Mouse (Mus musculus) embryonic facial prominence, embryonic 15.5 days (tissue): ENCODE results near the gene Smim11. TPM values are rescaled to one million over a fixed set of nuclear protein-coding genes. Genes with fewer than 3 reads are reported as not detected.

Source experiments
- ATAC-seq: fragments of 200-750 bp; cut with Nextera tagmentation; 2 replicates; pipeline ENCODE4 v1.8.0; 2017; ENCODE audit warnings: low read depth, moderate TSS enrichment; ENCODE audit not compliant: insufficient number of reproducible peaks, low FRiP score, low TSS enrichment
- H3K27ac ChIP-seq: fragments of 300-500 bp; sonication (generic); replicated peaks from 2 replicates; pipeline ENCODE4 v1.5.1; 2015; ENCODE audit warnings: mild to moderate bottlenecking, inconsistent platforms
- H3K27me3 ChIP-seq: fragments of 300-500 bp; sonication (generic); 2 replicates; pipeline ENCODE4 v1.6.1; 2015; ENCODE audit warnings: inconsistent platforms
- H3K36me3 ChIP-seq: fragments of 300-500 bp; sonication (generic); 2 replicates; pipeline ENCODE4 v1.6.1; 2015; ENCODE audit warnings: mild to moderate bottlenecking, inconsistent platforms
- H3K4me1 ChIP-seq: fragments of 300-500 bp; sonication (generic); 2 replicates; pipeline ENCODE4 v1.6.1; 2015; ENCODE audit warnings: inconsistent platforms
- H3K4me2 ChIP-seq: fragments of 300-500 bp; sonication (generic); replicated peaks from 2 replicates; pipeline ENCODE4 v1.6.1; 2015; ENCODE audit warnings: mild to moderate bottlenecking, inconsistent platforms
- H3K4me3 ChIP-seq: fragments of 300-500 bp; sonication (generic); replicated peaks from 2 replicates; pipeline ENCODE4 v1.5.1; 2015; ENCODE audit warnings: mild to moderate bottlenecking, inconsistent platforms
- H3K9ac ChIP-seq: fragments of 300-500 bp; sonication (generic); 2 replicates; pipeline ENCODE4 v1.6.1; 2015; ENCODE audit warnings: inconsistent platforms
- H3K9me3 ChIP-seq: fragments of 300-500 bp; sonication (generic); replicated peaks from 2 replicates; pipeline ENCODE4 v1.6.1; 2016; ENCODE audit warnings: inconsistent platforms
- WGBS: fragments of 180-500 bp; shearing (Covaris S2); methylation state at CpG from one replicate; pipeline ENCODE4 v1.1.7; 2015; 5-methylcytosine and 5-hydroxymethylcytosine counted together
- polyA plus RNA-seq: library from polyadenylated mRNA; unstranded; fragments of >200 nt; fragmentation: Nextera tagmentation; extraction: Ambion mirVana; gene quantifications from 2 replicates; pipeline ENCODE4 v1.2.1, GENCODE M21; 2015

The Smim11 gene
- polyA plus RNA-seq, 1 experiment from 2014 or later = 131 TPM

GRCm38 (mm10) chr16:92294267-92294970 is 6.7 kb upstream of the Smim11 start:
- no peaks in the 10 kb centered on the region for H3K36me3 ChIP-seq
- ATAC-seq = no peak
- WGBS = 56% methylated on average over 12 of the region's 12 CpGs
- H3K9ac ChIP-seq = no peak overlapping the region
- no peak overlapping the region for H3K4me3 ChIP-seq
- no peak overlapping the region for H3K4me2 ChIP-seq
- H3K9me3 ChIP-seq = no peaks in the 10 kb centered on the region
- no peaks in the 10 kb centered on the region; the same call in 1 of the 2 replicates for H3K27me3 ChIP-seq
- H3K4me1 ChIP-seq = no peaks in the 10 kb centered on the region
- no peak overlapping the region for H3K27ac ChIP-seq

GRCm38 (mm10) chr16:92295328-92295727 is 5.8 kb upstream of the Smim11 start:
- no peak overlapping the region for H3K4me3 ChIP-seq
- no peaks in the 10 kb centered on the region for H3K36me3 ChIP-seq
- no peaks in the 10 kb centered on the region for H3K9me3 ChIP-seq
- 79% methylated on average over 2 of the region's 2 CpGs for whole genome bisulfite sequencing
- ATAC-seq = no peak
- no peaks in the 10 kb centered on the region for H3K4me1 ChIP-seq
- no peak overlapping the region for H3K27ac ChIP-seq
- H3K27me3 ChIP-seq = no peaks in the 10 kb centered on the region; the same call in 1 of the 2 replicates
- no peak overlapping the region for H3K9ac ChIP-seq
- no peak overlapping the region for H3K4me2 ChIP-seq

- ATAC-seq = peak; percentile 44
- Histone ChIP-seq H3K27ac (peak overlapping the region; percentile 69), H3K27me3 (no peaks in the 10 kb centered on the region), H3K9me3 (no peaks in the 10 kb centered on the region), H3K4me1 (peaks cover 20% of the 10 kb centered on the region), H3K9ac (peak overlapping the region; percentile 60), H3K4me2 (peak overlapping the region; percentile 74), H3K4me3 (peak overlapping the region; percentile 73), H3K36me3 (peaks cover 13% of the 10 kb centered on the region)
- WGBS = under 1% methylated on average over 12 of the region's 12 CpGs
These were observed 323 bp downstream of the Smim11 start for GRCm38 (mm10) chr16:92301412-92301806.

- Histone ChIP-seq H3K9ac (peak overlapping the region; percentile 60), H3K9me3 (no peaks in the 10 kb centered on the region), H3K4me2 (peak overlapping the region; percentile 74), H3K27me3 (no peaks in the 10 kb centered on the region), H3K4me3 (peak overlapping the region; percentile 73), H3K36me3 (peaks cover 18% of the 10 kb centered on the region), H3K4me1 (peaks cover 20% of the 10 kb centered on the region), H3K27ac (peak overlapping the region; percentile 69)
- ATAC-seq = no peak
- WGBS = 20% methylated on average over 5 of the region's 5 CpGs
These were observed 903 bp downstream of the Smim11 start for GRCm38 (mm10) chr16:92301989-92302388.

- H3K4me1 ChIP-seq = peaks cover 20% of the 10 kb centered on the region
- WGBS = 55% methylated on average over 5 of the region's 5 CpGs
- H3K27me3 ChIP-seq = no peaks in the 10 kb centered on the region
- H3K4me3 ChIP-seq = peak overlapping the region; percentile 73
- peaks cover 22% of the 10 kb centered on the region for H3K36me3 ChIP-seq
- H3K4me2 ChIP-seq = peak overlapping the region; percentile 74
- H3K9me3 ChIP-seq = no peaks in the 10 kb centered on the region
- peak overlapping the region; percentile 69; the same call in 1 of the 2 replicates for H3K27ac ChIP-seq
- ATAC-seq = no peak
- H3K9ac ChIP-seq = no peak overlapping the region
These were observed 1.4 kb downstream of the Smim11 start for GRCm38 (mm10) chr16:92302506-92302905.

- Histone ChIP-seq H3K27me3 (no peaks in the 10 kb centered on the region), H3K36me3 (peaks cover 32% of the 10 kb centered on the region), H3K4me1 (peaks cover 19% of the 10 kb centered on the region), H3K4me2 (no peak overlapping the region), H3K9ac (no peak overlapping the region), H3K27ac (no peak overlapping the region), H3K9me3 (no peaks in the 10 kb centered on the region), H3K4me3 (no peak overlapping the region)
- WGBS = 91% methylated on average over 2 of the region's 2 CpGs
- no peak for ATAC-seq
These were observed 4.4 kb downstream of the Smim11 start for GRCm38 (mm10) chr16:92305519-92305918.

- ATAC-seq = no peak
- H3K4me2 ChIP-seq = no peak overlapping the region
- H3K27ac ChIP-seq = no peak overlapping the region
- H3K9me3 ChIP-seq = no peaks in the 10 kb centered on the region
- WGBS = 84% methylated on average over 3 of the region's 3 CpGs
- peaks cover under 1% of the 10 kb centered on the region for H3K4me1 ChIP-seq
- H3K27me3 ChIP-seq = no peaks in the 10 kb centered on the region
- peaks cover 53% of the 10 kb centered on the region for H3K36me3 ChIP-seq
- H3K4me3 ChIP-seq = no peak overlapping the region
- H3K9ac ChIP-seq = no peak overlapping the region
These were observed 6.9 kb downstream of the Smim11 start for GRCm38 (mm10) chr16:92307947-92308346.

GRCm38 (mm10) chr16:92309126-92309525 is 8.0 kb downstream of the Smim11 start:
- Histone ChIP-seq H3K4me1 (no peaks in the 10 kb centered on the region), H3K27me3 (no peaks in the 10 kb centered on the region), H3K27ac (no peak overlapping the region), H3K9me3 (no peaks in the 10 kb centered on the region), H3K4me2 (no peak overlapping the region), H3K4me3 (no peak overlapping the region), H3K9ac (no peak overlapping the region), H3K36me3 (peaks cover 58% of the 10 kb centered on the region)
- no peak for ATAC-seq
- 48% methylated on average over 4 of the region's 4 CpGs for WGBS

- WGBS = 41% methylated on average over 13 of the region's 13 CpGs
- Histone ChIP-seq H3K36me3 (peaks cover 36% of the 10 kb centered on the region), H3K9me3 (no peaks in the 10 kb centered on the region), H3K27ac (no peak overlapping the region), H3K4me1 (peaks cover 4% of the 10 kb centered on the region; the same call in 1 of the 2 replicates), H3K9ac (no peak overlapping the region), H3K27me3 (no peaks in the 10 kb centered on the region), H3K4me3 (no peak overlapping the region), H3K4me2 (no peak overlapping the region)
- ATAC-seq = peak; percentile 40
These were observed 13.1 kb downstream of the Smim11 start for GRCm38 (mm10) chr16:92313953-92314741.

GRCm38 (mm10) chr16:92316049-92316738 is 15.1 kb downstream of the Smim11 start:
- no peak for ATAC-seq
- Histone ChIP-seq H3K36me3 (peaks cover 25% of the 10 kb centered on the region), H3K4me3 (no peak overlapping the region), H3K9me3 (no peaks in the 10 kb centered on the region), H3K27ac (no peak overlapping the region), H3K4me1 (peaks cover 4% of the 10 kb centered on the region; the same call in 1 of the 2 replicates), H3K27me3 (no peaks in the 10 kb centered on the region), H3K4me2 (no peak overlapping the region), H3K9ac (no peak overlapping the region)
- 72% methylated on average over 7 of the region's 7 CpGs for WGBS
